Mouse (Mus musculus): Measurements from ENCODE around the gene Acin1.

Acin1 gene

DNA sequence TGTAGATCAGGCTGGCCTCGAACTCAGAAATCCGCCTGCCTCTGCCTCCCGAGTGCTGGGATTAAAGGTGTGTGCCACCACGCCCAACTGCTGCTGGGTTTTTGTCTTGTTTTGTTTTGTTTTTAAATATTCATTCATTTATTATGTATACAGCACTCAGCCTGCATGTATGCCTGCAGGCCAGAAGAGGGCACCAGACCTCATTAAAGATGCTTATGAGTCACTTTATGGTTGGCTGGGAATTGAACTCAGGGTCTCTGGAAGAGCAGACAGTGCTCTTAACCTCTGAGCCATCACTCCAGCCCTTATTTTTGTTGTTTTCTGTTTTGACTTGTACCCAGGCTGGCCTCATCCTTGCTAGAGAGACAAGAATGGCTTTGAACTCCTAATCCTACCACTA, 76.8 kb downstream of the Acin1 start:
- no peak for DNase-seq (ENCODE audit: low spot score in 2 of 2)

DNA sequence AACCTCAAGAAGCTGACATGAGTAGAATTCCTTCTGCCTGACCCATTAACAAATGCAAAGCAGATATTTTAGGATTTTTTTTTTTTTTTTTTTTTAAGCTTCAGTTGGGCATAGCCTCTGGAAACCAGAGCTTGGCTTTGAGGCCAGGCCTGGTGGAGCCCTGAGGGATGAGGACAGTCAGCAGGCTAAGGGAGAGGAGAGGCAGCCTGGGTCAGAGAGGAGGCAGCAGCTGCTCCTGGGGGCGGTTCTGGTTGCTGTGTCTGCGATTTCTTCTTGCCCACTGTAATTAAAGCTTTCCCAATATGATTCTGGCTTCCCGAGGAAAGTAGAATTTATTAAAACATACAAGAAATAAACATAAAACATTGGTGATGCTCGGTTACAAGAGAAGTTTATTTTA, 77.5 kb downstream of the Acin1 start:
- DNase-seq (ENCODE audit: low spot score in 2 of 2): no peak

DNA sequence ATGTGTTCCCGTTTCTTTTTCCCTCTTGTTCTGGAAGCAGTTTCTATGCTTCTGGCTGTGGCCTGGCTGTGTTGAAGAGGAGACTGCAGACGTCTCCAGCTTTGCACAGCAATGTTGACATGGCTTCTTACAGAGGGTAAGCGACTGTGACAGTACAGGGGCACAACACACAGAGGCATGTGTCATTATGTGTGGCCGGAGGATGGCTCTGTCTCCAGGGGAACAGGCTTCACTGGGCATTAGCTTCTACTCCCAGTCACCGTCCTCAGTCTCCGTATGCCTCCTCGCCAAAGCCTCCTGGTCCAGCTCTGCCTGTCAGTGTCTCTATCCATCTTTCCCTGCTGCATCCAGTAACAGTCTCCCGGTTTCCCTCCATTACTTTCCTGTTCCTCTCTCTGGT, 79.5 kb downstream of the Acin1 start:
- DNase-seq (ENCODE audit: low spot score in 2 of 2): no peak

DNA sequence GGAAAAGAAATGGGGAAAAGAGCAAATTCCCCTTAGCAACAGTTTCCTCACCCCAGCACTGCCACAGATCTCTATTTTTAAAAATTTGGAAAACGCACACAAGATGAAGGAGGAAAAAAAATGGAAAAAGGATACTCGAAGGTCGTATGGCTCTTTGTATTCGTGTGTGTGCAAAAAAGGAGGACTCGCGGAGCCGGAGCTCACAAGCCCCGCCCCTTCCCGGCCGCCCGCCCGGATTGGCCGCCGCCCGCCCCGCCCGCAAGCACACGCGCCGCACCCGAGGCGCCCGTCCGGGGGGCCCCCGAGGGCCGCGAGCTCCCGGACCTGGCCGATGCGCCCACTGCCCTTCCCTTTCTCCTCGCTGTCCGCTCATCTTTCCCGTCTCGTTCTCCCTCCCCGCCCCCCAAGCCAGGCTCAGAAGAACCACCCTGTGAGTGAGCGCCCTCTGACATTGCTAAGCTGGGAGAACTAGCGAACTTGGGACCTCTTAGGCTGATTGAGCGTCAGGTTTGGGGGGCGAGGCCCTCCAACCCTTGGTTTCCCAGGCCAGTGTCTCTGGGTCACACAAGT, 80.9 kb downstream of the Acin1 start, which contains the start of gene 4931414P19Rik:
Gene 4931414P19Rik (minus strand): TSS at position 242 of the 570 bp plus-strand sequence.
- peak; percentile 67 to 79 for DNase-seq (ENCODE audit: low spot score in 2 of 2)

- no peak for DNase-seq (ENCODE audit: low spot score in 2 of 2)
These were observed 83.0 kb downstream of the Acin1 start for GRCm38 (mm10) chr14:54603686-54604085.

- peak; percentile 90 to 92 for DNase-seq (ENCODE audit: low spot score in 2 of 2)
These were observed 83.6 kb downstream of the Acin1 start for GRCm38 (mm10) chr14:54603038-54603654.

- DNase-seq (ENCODE audit: low spot score in 2 of 2): peak in 1 of 2 experiments; percentile 11
These were observed 84.1 kb downstream of the Acin1 start for GRCm38 (mm10) chr14:54602613-54603012.

GRCm38 (mm10) chr14:54601601-54602000, 85.1 kb downstream of the Acin1 start:
- no peak for DNase-seq (ENCODE audit: low spot score in 2 of 2)

GRCm38 (mm10) chr14:54597084-54597483, 89.6 kb downstream of the Acin1 start:
- DNase-seq (ENCODE audit: low spot score in 2 of 2): no peak

DNA sequence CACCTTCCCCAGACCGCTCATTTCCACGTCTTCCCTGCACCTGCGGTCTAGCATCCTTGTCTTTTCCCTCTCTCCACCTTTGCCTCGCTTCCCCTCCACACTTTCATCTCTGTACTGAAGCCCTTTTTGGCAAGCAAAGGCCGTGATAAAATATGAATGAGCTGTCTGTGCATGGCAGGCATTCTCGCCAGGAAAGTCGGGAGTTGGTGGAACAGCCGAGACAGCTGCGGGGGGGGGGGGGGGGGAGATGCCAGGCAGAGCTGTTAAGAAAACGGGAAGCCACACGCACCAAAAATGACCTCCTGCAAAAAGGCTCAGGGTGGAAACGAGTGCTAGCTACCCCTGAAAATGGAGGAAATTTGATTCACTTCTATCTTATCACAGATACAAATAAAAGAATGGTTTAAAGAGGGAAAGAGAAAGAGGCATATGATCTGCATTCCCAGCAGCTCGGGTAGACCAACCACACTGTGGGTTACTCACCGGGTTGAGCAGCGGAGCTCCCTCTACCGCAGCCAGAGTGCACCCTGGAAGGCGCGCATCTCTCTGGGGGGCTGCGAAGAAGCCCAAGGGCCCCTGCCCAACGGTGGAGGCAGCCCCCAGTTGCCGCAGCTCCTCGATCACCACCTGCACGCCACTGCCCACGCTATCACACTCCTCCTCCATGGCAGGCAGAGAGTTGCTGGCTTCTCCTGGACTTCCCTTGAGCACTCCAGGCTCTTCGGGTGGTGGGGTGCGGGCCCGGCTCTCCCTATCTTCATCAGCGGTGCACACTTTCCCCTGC, 91.9 kb downstream of the Acin1 start:
- DNase-seq (ENCODE audit: low spot score in 2 of 2): no peak

DNA sequence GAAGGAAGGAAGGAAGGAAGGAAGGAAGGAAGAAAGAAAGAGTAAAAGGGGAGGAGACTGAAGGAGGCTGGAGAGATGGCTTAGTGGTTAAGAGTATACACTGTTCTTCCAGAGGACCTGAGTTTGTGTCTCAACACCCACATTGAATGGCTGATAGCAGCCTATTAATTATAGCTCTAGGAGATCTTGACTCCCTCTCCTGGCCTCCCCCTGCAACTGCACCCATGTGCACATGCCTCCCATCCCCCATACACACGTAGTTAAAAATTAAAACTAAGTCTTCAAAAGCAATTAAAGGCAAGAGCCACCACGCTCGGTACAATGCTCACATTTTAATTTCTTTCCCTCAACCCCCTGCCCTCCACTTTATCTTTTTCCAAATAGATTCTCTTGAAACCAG, 92.7 kb downstream of the Acin1 start:
- no peak for DNase-seq (ENCODE audit: low spot score in 2 of 2)

DNA sequence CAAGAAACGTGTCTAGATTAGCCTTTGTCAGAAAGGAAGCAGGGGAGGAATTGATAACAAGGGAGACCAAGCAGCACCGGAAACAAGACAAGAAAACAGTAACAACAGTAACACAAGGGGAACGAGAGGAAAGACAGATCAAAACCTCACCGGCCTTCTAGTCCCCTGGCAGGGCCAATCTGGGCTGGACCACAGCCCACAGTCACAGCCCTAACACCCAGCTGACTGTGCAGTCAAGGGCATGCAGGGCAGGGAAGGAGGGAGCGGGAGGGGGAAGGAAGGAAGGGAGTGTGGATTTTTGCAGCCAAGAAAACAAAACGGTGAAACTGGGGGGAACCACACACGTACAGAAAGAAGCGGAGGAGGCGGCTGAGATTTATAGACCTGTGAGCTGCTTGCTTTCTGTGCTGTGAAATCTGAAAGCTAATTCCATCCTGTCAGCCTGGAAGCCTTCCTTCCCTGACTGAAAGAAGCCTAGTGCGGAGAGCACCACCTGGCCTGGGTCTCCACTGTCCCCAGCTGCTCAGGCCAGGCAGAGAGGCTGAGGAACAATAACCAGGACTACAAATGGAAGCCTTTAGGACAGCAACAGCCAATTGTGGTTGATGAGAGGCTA, 94.3 kb downstream of the Acin1 start:
- DNase-seq (ENCODE audit: low spot score in 2 of 2): no peak

Data from spleen, postnatal 14 days (tissue).